Mouse (Mus musculus) telencephalon, adult 2 months (tissue): ENCODE results near the gene Acsbg1.
"Not testable (repeated sequence)": the region's sequence is repeated elsewhere in the genome, so short reads cannot be mapped to it uniquely, and the experiment has no call there.

Experiments used
- DNase-seq: peaks from one replicate; pipeline ENCODE4 v3.0.0-alpha.2; 2011; ENCODE audit warnings: low read depth, low spot score

The Acsbg1 gene

GRCm38 (mm10) chr9:54614182-54614850 lies 47.4 kb downstream of the Acsbg1 start:
- no peak for DNase-seq

- DNase-seq = no peak
These were observed 48.9 kb downstream of the Acsbg1 start for GRCm38 (mm10) chr9:54612781-54613191.

GRCm38 (mm10) chr9:54604886-54605285 lies 56.8 kb downstream of the Acsbg1 start:
- DNase-seq = no peak

DNA sequence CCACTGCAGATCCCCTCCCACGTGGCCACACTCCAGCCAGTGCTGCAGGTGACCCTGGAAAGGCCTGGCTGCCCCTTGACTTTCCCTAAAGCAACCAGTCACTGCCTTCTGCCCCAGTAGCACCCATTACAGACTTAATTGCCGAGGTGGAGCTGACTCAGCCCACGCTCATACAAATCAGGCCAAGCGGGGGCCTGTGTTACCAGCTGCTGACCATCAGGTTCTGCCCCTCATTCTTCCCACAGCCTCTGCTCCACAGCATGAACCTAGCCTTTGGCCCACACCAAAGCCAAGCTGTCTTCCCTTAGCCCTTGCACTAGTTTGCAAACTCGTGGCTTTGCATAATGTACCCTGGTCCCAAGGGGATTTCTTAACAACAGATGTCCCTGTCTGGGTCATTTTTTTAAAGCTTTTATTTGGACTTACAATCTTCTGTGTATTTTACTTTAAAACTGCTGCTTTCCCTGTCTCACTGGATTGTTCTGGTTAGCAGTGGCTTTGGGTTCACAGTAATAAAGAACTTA lies 57.5 kb downstream of the Acsbg1 start:
- DNase-seq = no peak

DNA sequence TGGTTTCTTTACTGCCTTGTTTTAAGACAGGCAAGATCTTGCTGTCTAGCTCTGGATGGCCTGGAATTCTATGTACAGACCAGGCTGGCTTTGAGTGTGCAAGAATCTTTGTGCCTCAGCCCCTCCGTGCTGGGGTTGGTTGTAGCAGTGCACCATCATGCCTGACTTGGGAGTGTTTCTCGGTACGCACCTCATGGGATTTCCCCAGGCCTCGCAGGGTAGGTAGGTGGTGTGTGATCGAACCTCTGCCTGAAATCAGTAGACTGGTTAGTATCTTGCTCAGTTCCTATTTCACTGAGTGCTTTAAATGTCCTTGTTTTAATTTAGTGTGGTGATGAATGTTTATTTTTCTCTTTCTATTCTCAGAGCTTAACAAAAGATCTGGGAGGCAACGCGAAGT lies 58.8 kb downstream of the Acsbg1 start:
- no peak for DNase-seq

DNA sequence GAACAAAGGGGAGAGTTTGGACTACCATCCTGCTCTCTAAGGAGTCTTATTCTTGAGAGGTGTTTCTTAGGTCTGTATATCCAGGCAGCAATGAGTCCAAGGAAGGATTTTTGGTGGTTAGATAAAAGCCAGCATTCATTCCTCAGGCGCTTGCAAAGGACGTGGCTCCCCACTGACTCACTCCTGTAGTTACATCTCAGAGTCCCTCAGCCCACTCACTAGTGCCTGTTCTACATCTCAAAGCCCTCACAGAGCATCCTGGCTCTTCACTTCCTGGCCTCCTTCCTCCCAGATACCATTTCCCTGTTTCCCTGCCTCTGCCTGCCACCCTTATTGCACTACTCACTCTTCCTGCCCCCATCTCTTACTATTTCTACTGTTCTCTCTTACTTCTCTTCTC lies 59.3 kb downstream of the Acsbg1 start:
- no peak for DNase-seq

DNA sequence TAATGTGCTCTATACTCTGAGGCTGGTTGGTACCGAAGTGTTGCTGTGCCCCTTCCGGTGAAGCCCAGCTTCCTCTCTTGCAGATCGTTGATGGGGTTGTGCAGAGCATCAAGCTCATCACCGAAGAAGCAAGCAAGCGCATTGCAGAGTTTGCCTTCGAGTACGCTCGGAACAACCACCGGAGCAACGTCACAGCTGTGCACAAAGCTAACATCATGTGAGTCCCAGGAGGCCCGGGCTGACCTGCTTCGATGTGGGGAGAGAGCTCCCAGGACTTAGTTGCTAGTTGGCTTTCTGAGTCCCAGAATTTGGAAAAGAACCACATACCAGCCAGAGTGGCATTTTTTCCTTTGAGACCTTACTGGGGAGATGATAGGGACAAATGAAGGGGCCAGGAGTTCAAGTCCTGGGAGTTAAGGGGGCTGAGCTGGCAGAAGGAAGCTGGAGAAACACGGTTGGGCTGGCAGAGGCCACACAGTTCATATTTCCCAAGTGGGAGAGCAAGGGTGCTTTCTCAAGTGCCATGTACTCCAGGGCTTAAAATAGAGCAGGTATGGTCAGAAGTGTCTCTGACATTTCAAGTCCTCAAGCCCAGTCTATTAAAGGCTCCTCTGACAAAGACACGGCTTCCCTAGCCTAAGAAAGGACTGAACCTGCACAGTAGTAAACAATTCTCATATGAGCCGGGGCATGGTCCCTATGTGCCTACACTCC lies 64.8 kb downstream of the Acsbg1 start:
- no peak for DNase-seq

GRCm38 (mm10) chr9:54593652-54594051 lies 68.0 kb downstream of the Acsbg1 start:
- not testable (repeated sequence) for DNase-seq

- DNase-seq = no peak
These were observed 73.8 kb downstream of the Acsbg1 start for GRCm38 (mm10) chr9:54587863-54588262.

- DNase-seq = peak; percentile 90
These were observed 75.2 kb downstream of the Acsbg1 start, which contains the start of gene Idh3a for GRCm38 (mm10) chr9:54586199-54587061. Gene Idh3a, plus strand, starts transcription at chr9:54586334.

GRCm38 (mm10) chr9:54585839-54586198 lies 75.9 kb downstream of the Acsbg1 start:
- no peak for DNase-seq

DNA sequence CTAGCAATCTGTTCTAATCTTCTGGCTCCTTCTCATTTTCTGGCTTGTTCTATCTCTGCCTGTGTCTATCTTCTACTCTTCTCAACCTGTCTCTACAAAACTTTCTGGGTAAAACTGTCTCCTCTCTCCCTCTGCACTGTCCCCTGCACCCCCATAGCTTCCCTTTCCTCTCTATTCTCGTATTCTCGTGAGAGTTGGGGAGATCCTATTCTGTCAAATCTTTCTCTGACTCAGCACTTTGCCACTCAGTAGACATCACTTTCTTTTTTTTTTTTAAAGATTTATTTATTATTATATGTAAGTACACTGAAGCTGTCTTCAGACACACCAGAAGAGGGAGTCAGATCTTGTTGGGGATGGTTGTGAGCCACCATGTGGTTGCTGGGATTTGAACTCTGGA lies 77.5 kb downstream of the Acsbg1 start:
- DNase-seq = not testable (repeated sequence)

DNA sequence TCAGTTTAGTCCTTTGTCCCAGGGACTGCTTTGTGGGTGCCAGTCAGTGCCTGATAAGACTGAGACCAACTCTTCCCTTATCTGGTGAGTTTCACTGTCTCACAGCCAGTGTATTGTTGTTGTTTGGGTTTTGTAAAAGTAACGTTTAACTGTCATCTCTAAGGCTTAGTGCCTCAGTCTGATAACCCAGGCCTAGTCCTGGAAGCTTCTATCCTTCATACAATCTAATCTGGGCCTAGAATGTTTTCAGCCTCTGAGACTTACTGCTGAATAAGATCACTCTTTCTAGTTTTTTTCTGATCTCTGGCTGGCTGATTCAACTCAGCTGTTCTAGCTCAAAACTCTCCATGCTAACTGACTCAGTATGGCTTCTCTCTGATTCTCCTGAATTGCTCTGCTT lies 78.0 kb downstream of the Acsbg1 start:
- DNase-seq = no peak

GRCm38 (mm10) chr9:54571130-54571839 lies 90.4 kb downstream of the Acsbg1 start:
- no peak for DNase-seq

DNA sequence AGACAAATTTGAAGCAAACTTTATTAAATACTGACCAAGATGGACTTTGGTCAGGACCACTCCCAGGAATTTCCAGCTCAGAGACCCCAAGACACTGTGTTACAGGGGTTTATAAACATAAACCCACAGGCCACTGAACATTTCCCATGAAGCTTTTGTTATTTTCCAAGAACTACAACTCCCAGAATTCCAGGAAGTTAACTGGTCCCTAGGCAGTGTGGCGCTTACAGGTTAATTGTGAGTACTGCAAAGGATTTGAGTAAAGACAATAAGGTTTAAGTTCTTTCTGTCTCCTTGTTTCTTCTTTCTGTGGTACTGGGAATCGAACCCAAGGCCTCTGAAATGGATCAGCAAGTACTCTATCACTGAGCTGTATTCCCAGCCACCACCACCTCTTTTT lies 92.9 kb downstream of the Acsbg1 start:
- no peak for DNase-seq

GRCm38 (mm10) chr9:54566958-54567357 lies 94.7 kb downstream of the Acsbg1 start:
- no peak for DNase-seq

DNA sequence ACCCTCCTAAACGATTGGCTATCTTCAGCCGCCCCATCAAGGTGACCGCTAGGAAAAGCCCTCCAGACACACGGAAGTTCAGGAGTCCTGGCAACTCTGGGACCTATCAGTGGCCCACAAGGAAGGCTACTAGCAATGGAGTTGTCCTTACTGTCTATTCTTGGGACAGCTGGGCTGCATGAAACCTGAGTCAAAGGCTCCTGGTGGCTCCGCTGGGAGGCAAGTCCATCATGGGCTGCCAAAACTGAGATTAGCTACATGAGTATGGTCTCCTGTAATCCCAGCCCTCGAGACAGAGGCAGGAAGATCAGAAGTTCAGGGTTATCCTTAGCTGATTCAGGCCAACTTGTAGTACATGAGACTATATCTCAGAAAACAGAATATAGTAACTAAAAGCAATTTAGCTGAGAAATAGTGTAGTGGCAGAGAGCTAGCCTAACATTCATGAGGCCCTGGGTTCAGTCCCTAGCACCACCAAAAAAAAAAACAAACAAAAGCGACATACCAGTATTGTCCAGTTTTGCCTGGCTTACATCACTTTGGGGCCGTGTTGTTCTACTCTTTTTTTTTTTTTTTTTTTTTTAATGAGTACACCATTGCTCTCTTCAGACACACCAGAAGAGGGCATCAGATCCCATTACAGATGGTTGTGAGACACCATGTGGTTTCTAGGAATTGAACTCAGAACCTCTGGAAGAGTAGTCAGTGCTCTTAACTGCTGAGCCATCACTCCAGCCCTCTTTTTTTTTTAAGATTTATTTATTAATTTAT lies 100.7 kb downstream of the Acsbg1 start:
- no peak for DNase-seq

DNA sequence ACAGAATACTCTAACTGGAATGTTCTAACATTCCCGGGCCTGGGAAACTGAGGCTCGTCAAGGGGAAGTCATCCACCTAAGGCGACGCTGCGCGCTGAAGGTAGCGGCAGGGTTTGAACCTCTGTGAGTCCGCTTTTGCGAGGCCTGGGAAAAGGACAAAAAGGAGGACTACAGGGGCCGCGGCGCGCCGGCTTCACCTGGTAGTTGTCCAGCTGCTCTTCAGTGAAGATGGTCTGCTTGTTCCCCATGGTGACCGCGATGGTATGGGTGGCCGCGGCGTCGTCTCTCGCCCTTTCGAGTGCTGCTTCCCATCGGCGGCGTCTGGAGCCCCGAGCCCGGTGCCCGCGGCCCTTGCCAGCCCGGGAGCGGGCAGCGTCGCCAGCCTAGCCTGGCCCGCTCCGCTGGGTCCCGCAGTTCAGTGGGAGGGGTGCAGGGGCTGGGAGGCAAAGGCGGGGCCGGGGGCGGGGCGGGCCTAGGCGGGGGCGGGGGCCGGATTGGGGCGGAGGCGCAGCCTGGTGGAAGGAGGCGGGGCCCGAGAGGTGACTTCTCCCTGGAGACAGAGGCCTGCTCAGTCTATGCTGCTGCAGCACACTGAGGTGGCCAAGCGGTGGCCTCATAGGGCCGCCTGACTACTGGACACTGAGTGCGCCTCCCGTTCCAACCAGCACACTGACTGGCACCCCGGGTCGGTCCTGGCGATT lies 101.7 kb downstream of the Acsbg1 start, which contains the start of gene Cib2:
Gene Cib2 (minus strand): TSS at position 448 of the 701 bp plus-strand sequence.
- DNase-seq = no peak

DNA sequence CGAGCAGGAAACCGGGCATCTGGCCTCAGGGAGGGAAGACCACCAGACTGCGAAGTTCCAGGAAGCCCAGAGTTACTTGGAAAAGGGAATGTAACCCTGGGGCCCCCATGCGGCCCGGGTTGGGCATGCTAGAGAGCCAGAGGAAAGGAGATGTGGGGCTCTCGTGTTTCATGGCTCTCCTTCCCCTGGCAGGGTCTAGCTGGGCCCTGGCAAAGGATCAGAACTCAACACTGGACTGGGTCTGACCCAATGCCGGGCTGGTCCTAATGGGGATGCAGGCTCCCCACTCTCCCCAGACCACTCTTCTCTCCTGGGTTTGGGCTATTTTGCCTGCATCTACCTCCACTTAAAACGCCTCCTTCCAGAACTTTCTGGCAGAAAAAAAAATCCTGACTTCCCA lies 102.9 kb downstream of the Acsbg1 start:
- DNase-seq = no peak

DNA sequence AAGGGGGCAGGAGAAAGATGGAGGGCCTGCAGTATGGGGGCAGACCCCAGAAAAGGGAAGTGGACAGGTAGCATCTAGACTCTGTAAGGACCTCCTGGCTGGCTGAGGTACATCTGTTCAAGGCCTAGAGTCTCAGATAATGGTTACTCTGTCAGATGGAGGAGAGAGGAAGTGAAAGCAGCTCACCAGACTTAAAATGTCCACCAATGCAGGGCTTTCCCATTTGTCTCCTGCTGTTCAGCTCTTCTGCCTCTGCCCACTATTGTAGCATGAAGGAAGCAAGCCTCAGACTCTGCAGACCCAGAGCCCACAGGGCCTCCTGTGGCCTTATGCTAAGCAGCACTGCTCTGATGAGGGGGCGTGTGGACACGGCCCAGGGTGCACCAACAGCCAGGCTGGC lies 106.6 kb downstream of the Acsbg1 start:
- DNase-seq = no peak
